ENCODE assay signal across 16 mouse cellular contexts in the genomic region with DNA sequence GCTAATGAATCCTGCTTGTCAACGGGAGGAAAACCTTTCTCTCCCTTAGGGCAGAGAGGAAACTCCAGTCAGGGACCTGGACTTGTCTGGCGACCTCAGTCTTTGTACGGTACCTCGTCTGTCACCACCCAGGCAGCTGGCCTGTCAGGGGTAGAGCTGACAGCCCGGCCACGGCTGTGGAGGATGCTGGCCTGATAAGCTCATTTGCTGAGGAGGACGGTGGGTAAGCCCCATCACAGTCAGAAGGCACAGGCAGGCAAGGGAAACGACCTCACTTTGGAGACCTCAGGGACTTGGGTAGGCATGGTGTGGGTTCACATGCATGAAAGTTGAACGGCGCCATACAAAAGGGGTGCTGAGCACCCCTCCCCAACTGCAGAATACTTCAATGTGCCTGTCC.
DNase-seq lines count a peak whose midpoint lies in the region; ATAC-seq lines count a peak whose summit lies in the region.
"Had no signal": no experiment of that assay in that cellular context is flagged by ENCODE, and none has a peak within 500 bp of the region (broad histone marks: within the 10 kb centered on the region; RNA-seq: fewer than 3 reads in every experiment).

No protein-coding gene starts in this region.

- no peak overlapping the region for H3K9ac ChIP-seq in midbrain, embryonic 14.5 days (replicated peaks; ENCODE audit: low read length)
- H3K9ac ChIP-seq: lung, embryonic 14.5 days had no signal

- H3K4me3 ChIP-seq in midbrain, embryonic 14.5 days (replicated peaks; ENCODE audit: low read depth, low read length): no peak overlapping the region
- H3K4me3 ChIP-seq in limb, embryonic 10.5 days: no peak overlapping the region
- H3K4me3 ChIP-seq: heart, adult 2 months had no signal

- H3K27me3 ChIP-seq in midbrain, embryonic 14.5 days (ENCODE audit: control insufficient read depth, insufficient read depth, low read length): no peaks in the 10 kb centered on the region
- H3K27me3 ChIP-seq in limb, embryonic 10.5 days (ENCODE audit: low read depth, poor library complexity, severe bottlenecking): peaks cover 24% of the 10 kb centered on the region

- no peak overlapping the region for H3K4me2 ChIP-seq in midbrain, embryonic 14.5 days (ENCODE audit: low read length)
- H3K4me2 ChIP-seq: liver, embryonic 11.5 days; lung, embryonic 14.5 days had no signal

- H3K4me1 ChIP-seq in midbrain, embryonic 14.5 days (ENCODE audit: control insufficient read depth, insufficient read depth, low read length): peaks cover 10% of the 10 kb centered on the region; the same call in 1 of the 2 replicates
- H3K4me1 ChIP-seq in limb, embryonic 10.5 days: peaks cover 13% of the 10 kb centered on the region

- 20% methylated on average over 10 of the region's 10 CpGs for WGBS in midbrain, embryonic 14.5 days
- 23% methylated on average over 10 of the region's 10 CpGs for WGBS in limb, embryonic 10.5 days

- DNase-seq in adrenal gland, postnatal 14 days: peak; percentile 18
- no peak for DNase-seq in adrenal gland, postnatal 10 days
- peak; percentile 27 for DNase-seq in retina, postnatal 1 day
- DNase-seq in retina, embryonic 14.5 days (ENCODE audit: low spot score): no peak
- DNase-seq in midbrain, embryonic 14.5 days: peak; percentile 53
- no peak for DNase-seq in spleen, adult 12 weeks (ENCODE audit: low spot score)
- DNase-seq in limb, embryonic 10.5 days (ENCODE audit: low spot score): no peak
- DNase-seq in right cerebral cortex, postnatal 14 days: no peak
- DNase-seq: cerebellum, adult 2 months; heart, adult 2 months; layer of hippocampus, postnatal 36 days; lung, embryonic 14.5 days; lung, postnatal 4 days had no signal

- no peaks in the 10 kb centered on the region for H3K9me3 ChIP-seq in midbrain, embryonic 14.5 days (ENCODE audit: control insufficient read depth, low read length)
- no peaks in the 10 kb centered on the region for H3K9me3 ChIP-seq in limb, embryonic 10.5 days (replicated peaks)

- no peak for ATAC-seq in midbrain, embryonic 14.5 days (ENCODE audit: low FRiP score, low TSS enrichment)
- ATAC-seq: intestine, postnatal 0 days had no signal

- H3K27ac ChIP-seq in midbrain, embryonic 14.5 days (replicated peaks; ENCODE audit: low read depth, low read length): peak overlapping the region; percentile 61
- no peak overlapping the region for H3K27ac ChIP-seq in limb, embryonic 10.5 days
- H3K27ac ChIP-seq: heart, adult 2 months; kidney, postnatal 0 days had no signal

- no peaks in the 10 kb centered on the region for H3K36me3 ChIP-seq in midbrain, embryonic 14.5 days (ENCODE audit: control insufficient read depth, insufficient read depth, low read length)
- H3K36me3 ChIP-seq in limb, embryonic 10.5 days: no peaks in the 10 kb centered on the region

Comparison
In these comparisons a context has a peak if more than half of its experiments do, and no peak if none do; other contexts are left out.
1. DNase-seq: peak in adrenal gland, postnatal 14 days (single experiment), retina, postnatal 1 day (single experiment) and midbrain, embryonic 14.5 days (single experiment); none in adrenal gland, postnatal 10 days (single experiment), retina, embryonic 14.5 days (single experiment), spleen, adult 12 weeks (single experiment), limb, embryonic 10.5 days (single experiment) and right cerebral cortex, postnatal 14 days (single experiment).